Mouse (Mus musculus): ENCODE data around the gene Kntc1. TPM values are rescaled to one million over a fixed set of nuclear protein-coding genes. Genes with fewer than 3 reads are reported as not detected.

The Kntc1 gene
- total RNA-seq, 2 experiments from 2014 or later: 43.6 to 74.9 TPM

DNA sequence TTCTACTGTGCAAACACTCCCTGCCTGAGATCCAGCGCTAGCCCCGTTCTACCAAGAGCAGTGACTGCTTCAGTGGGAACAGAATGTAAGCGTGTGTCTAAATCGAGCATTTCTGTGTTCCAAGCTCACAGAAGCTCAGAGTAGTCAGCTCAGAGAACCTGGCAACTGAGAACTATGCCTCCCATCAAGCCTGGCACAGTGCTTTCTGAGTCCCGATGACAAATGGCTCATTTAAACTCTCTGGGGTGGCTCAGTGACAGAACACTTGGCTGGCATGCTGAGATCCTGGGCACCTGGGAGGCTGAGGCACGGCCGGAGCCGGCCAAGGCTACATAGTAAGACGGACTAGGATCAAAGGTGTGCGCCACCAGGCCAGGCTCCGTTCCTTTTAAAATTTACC lies 56.8 kb downstream of the Kntc1 start:
- ATAC-seq (replicated peaks; ENCODE audit: poor library complexity, severe bottlenecking): no peak

DNA sequence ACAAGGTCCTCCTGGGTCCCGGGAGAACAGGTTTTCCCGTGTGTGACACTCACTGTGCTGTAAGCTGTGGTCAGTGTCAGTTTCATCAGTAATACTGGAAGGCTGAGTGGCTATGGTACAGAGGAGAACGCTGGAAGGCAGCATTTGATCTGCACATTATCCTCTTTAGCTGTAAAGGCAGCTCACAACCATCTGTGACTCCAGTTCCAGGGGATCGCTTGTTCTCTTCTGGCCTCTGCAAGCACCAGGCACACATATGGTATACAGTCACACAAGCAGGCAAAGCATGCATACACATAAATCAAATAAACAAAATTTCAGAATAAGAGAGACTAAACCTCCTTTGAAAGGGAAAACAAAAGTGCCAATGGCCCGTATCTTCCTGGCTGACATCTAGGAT lies 59.0 kb downstream of the Kntc1 start:
- ATAC-seq (replicated peaks; ENCODE audit: poor library complexity, severe bottlenecking): no peak

DNA sequence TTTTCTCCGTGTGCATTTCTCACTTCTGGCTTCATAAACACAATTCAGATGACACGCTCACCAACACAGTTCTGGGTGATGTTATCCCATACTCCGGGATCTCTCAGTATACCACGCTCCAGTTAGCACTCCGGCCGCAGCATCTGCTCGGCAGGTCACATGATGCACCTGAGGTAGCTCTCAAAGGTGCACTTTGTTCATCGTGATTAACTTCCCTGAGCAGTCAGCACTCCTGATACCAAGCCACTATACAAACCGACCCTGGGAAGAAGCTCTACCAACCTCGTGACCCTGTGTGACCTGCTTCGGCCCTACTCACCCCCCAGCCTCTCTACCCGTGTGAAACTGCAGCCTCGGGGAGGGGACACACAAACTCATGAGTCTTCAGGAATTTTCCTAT lies 59.6 kb downstream of the Kntc1 start:
- ATAC-seq (replicated peaks; ENCODE audit: poor library complexity, severe bottlenecking): no peak

DNA sequence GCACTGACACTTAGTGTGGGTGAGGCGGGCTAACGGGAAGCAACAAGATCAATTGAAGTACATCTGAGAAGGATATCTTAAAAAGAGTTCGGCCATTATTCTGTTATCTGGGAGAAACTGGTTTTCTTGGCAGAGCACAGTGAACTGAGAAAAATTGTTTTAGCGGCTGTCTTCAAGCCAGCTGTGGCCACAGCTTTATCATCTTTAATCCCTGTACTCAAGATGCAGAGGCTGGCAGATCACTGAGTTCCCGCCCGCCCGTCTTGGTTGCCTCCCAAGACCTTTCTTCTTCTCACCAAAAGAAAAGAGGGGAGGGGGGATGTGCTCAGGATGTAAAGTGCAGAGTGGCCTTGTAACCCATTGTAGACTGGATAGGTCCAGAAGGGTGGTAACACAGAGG lies 67.4 kb downstream of the Kntc1 start:
- ATAC-seq (replicated peaks; ENCODE audit: poor library complexity, severe bottlenecking): no peak

DNA sequence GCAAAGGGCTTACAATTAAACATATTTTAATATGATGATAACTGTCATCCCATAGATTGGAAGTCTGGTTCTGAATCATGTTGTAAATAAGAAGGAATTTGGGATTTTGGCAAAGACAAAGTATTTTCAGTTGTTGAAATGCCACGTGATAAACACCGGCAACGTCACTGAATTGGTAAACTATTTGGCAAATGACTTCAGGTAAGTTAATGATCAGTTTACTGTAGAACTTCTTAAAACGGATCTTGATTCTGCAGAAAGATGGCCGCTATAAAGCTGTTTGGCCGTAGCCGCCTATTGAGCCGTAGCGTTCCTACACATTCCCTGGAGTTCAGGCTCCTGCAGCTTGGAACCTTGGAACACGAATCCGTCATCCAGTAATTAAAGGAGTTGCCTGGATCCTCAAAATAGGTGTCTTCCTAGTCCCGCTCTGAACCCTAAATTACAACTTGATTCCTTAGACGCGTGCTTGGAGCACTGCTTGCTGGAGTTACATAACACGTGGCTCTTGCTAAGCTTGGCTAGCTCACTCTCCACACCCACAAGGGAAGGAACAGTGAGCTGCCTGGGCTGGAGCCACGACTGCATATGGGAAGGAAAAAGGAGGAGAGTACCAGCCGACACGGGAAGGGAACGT lies 69.5 kb downstream of the Kntc1 start:
- ATAC-seq (replicated peaks; ENCODE audit: poor library complexity, severe bottlenecking): no peak; the same call in 1 of the 2 replicates

DNA sequence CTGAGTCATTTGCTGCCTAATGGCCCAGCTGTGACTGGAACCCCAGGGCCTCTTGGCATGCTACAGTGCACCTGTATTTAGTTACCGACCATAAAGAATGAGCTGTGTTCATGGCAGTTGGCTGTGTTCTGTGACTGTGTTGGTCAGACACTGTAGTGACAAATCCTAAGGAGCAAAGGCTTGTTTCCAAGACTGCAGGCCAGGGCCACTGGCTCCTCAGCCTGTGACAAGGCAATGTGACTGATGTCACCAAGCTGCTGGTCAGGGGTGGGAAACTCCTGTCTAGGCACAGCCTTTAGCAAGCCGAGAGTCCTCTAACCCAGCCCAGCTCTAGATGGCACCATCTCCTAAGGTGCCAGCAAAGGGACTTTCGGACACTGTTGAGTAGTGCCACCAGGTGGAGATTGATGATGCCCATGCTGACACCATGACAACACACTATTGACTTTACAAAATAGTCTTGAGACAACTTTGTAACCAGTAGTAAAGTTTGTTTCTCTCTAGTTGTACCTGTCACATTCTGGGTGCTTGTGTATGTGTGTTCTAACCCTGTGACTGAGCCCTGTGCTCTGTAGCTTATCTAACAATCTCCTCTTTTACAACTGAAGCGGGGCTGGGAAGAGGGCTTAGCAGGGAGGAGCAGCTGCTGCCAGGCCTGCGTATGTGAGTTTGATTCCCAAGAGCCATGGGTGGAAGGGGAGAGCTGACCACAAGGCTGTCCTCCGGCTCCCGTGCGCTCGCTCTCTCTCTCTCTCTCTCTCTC lies 71.2 kb downstream of the Kntc1 start:
- peak; percentile 86 for ATAC-seq (replicated peaks; ENCODE audit: poor library complexity, severe bottlenecking)

DNA sequence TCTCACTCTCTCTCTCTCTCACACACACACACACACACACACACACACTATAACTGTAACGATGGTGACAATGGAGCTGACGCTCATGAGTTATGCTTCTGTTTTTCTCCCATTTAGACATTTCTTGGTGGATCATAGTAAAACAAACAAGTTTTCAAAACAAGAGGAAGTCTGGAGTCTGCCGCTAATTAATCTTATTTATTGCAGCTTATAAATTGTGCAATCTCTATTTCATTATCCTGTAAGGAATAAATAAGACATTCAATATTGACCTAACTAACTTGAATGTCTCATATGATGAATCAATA lies 71.7 kb downstream of the Kntc1 start:
- ATAC-seq (replicated peaks; ENCODE audit: poor library complexity, severe bottlenecking): no peak

DNA sequence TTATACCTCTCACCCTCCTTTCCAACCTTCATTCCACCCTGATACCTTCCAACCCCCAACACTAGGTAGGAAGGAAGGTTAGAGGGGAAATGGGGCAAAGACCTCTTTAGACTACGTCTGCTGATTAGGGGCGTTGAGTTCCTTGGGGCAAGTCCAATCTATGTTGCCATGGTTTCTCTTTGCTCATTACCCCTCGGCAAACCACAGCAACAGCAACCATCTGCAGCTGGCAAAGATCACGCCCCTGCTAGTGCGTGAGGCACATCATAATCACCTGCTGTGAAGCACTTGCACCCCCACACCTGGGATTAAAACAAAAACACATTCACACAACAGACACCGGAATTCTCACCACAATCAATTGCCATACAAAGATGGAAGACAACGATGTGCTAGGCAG lies 73.2 kb downstream of the Kntc1 start:
- ATAC-seq (replicated peaks; ENCODE audit: poor library complexity, severe bottlenecking): no peak

DNA sequence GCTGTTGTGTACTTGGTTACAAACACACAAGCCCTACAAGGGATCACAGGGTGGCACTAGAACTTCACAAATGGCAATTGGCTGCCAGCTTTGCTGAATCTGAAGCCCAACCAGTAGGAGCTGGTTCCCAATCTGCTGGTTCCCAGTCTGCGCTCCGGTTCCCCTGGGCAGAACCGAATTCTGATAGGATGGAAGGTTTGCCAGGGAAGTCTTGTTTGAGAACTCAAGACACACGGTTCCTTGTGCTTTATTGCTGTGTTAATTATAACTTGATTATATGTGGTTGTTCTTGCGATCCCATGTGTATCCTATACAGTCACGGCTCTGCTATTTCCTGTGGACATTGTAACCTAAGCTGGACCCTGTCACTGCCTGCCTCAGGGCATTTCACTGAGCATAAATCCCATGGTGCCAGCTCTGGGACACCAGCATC lies 78.2 kb downstream of the Kntc1 start:
- ATAC-seq (replicated peaks; ENCODE audit: poor library complexity, severe bottlenecking): no peak

DNA sequence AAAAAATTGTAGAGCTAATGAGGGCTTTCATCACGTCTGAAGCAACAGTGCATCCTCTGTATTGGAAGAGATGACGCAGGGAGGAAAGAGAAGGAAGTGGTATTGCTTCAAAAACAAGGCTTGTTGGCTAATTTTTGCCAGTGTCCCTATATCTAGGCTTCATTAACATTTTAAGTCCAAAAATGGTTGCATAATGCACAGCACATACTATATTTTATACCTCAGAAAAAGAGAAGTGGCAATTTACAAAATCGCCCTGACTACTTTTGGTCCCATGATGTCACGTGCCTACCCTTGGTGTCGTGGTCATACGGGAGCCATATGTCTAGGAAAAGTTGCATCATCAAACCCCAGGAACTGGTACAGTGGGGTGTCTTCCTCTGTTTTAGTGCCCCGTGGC lies 82.8 kb downstream of the Kntc1 start:
- ATAC-seq (replicated peaks; ENCODE audit: poor library complexity, severe bottlenecking): peak; percentile 90

DNA sequence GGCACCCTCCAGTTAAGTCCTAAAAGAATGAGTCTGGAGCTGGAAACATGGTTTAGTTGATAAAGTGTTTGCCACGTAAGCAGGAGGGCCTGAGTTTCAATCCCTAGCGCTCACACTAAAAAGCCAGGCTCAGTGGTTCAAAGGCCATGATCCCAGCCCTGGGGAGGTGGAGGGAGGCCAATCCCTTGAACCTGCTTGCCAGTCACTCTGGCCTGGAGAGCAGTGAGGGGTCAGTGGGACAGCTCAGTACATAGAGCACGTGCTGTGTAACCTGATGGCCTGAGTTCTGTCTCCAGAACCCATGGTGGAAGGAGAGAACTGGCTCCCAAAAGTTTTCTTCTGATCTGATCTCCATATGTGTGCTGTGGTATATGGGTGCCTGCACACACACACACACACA lies 85.3 kb downstream of the Kntc1 start:
- ATAC-seq (replicated peaks; ENCODE audit: poor library complexity, severe bottlenecking): no peak

DNA sequence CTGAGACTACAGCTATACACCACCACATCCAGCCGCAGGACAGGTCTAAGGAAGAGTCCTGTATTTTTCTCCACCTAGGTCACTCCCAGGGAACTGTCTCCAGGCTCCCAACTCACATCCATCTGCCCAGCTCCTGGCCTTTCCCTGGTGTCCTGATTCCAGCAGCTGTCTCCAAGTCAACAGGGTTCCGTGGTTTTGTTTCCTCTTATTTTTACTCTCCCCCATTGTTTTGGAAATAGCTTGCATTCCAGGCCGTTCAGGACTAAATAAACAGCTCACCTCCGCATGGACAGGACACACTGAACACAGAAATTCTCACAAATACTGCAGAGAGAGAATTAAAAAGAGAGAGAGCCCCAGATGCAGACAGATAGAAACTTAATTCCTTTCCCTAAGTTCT lies 87.9 kb downstream of the Kntc1 start:
- no peak for ATAC-seq (replicated peaks; ENCODE audit: poor library complexity, severe bottlenecking)

DNA sequence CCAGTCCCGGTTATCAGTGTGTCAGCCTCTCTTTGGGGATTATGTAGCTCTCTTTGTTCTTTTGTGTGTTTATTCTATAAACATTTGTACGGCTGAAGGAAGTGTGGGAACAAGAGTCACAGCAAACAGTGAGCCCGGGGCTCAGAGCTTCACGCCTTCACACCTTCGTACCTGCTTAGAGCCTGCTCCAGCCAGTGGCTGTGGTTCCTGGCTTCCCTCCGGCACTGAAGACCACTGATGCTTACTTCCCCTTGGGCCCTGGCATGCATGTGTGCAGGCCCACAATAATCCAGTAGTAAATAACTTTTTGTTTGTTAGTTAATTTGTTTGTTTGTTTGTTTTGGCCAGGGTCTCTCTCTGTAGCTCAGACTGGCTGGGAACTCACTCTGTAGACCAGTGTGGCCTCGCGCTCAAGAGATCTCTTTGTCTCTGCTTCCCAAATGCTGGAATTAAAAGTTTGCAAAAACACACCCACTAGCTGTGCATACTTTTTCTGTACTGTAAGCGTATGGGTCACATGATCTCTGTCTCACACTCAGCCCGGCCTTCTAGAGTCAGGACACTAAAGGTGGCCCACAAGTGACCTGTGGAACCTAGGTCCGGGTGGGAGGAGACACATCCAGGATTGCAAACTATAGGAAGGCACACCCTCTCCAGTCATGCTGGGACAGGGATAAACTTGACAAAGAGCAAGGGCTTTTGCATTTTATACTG lies 92.9 kb downstream of the Kntc1 start:
- peak; percentile 53 for ATAC-seq (replicated peaks; ENCODE audit: poor library complexity, severe bottlenecking)

DNA sequence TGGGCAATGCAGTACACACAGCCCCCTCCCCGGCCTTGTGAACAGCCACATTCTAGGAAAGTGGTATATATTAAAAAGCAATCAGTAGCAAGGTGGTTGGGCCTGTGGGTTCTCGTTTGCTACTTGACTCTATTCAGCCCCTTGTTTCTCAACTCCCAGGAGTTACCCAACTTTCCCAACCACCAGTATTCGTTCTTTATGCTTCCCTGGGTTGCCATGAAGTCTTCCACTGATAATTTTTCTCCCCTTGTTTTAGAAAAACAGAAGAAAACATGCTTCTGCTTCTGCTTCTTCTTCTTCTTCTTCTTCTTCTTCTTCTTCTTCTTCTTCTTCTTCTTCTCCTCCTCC lies 93.4 kb downstream of the Kntc1 start:
- peak; percentile 58 for ATAC-seq (replicated peaks; ENCODE audit: poor library complexity, severe bottlenecking)

DNA sequence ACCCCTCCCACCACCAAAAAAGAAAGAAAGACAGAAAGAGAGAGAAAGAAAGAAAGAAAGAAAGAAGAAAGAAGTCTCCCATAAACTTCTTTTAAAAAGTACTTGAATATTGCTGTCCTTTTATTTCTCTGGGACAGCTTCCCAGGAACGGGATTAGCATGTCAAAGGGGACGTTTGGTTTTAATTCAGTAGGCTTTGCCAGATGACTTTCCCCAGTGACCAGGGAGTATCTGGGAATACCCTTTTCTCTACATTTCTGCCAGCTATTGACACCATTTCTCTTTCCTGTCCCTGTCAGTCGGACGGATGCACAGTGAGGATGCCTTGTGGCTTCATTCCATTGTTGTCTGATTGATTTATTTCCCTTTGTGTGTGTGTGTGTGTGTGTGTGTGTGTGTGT lies 94.3 kb downstream of the Kntc1 start:
- no peak for ATAC-seq (replicated peaks; ENCODE audit: poor library complexity, severe bottlenecking)

DNA sequence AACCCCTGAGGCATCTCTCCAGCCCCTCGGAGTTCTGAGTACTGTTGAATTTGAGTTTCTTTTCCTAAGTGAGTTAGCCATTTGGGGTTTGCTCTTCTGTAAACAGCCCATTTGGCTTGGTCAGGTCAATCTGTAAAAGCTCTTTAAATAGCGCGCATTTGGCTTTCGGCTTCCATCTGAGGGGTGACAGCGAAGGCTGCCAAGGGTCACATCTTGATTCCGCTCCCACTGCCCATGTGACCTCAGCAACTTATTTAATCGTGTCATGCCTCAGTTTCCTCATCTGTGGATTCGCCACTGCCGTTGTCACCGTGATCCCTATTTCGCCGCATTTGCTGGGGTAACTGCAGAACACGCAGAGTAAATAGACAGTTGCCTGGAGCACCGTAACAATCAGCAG lies 94.8 kb downstream of the Kntc1 start:
- ATAC-seq (replicated peaks; ENCODE audit: poor library complexity, severe bottlenecking): no peak

DNA sequence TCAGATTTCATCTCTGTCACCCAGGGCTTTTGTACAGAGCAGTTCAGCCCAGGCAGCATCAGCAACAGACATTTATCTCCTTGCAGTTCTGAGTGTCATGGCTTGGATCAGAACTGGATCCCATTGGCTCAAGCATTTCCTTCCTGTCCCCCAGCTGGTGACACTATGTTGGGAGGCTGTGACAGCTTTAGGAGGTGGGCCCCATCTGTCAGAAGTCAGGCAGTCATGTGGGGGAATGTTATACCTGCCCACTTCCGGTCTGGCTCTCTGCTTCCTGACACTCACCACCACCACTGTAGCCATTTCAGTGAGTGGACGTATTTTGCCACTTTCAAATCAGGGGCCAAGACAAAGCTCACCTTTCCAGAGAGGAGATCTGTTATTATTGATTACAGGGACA lies 101.9 kb downstream of the Kntc1 start:
- peak; percentile 53 for ATAC-seq (replicated peaks; ENCODE audit: poor library complexity, severe bottlenecking)

DNA sequence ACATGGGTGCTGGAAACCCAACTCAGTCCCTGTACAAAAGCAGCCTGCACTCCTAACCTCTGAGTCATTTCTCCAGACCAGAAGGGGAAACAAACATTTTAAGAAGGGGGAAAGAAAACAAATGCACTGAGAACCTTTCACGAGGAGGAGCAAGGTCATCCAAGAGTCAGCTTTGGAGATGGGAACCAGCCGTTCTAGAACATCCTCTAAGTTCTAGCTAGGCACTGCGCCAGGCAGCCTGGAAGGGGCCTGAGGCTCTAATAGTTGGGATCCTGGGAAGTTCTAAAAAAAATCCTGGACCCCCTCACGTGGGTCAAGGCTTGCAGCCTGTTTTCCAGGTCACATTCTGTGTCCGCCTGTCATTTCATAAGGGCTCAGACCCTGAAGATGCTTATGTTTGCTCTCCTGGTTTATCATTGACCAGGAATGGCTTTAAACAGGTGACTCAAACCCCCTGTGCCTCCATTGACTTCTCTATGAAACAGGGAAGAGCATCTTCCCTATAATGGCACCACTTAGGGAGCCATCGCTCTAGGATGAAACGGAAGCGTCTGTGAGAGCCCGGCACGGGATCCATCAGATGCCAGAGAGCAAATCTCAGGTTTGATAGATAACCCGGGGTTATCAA lies 104.5 kb downstream of the Kntc1 start:
- ATAC-seq (replicated peaks; ENCODE audit: poor library complexity, severe bottlenecking): no peak

DNA sequence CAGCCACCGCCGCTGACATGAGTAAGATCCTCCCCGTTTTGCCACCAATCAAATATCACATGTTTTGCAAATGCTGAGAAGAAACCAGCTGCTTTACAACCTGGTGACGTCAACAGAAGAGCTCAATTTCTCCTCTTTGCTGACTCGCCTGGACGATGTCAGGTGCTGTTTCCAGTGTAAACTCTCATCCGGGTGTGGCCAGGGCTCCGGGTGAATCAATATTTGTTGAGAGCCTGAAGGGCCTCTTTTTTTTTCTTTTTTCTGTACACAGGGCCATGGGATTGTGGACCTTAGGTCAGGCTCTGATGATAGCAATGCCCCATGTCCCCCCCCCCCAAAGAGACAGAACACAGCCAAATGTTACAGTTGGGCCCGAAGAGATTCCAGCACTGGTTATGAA lies 105.0 kb downstream of the Kntc1 start:
- ATAC-seq (replicated peaks; ENCODE audit: poor library complexity, severe bottlenecking): no peak

DNA sequence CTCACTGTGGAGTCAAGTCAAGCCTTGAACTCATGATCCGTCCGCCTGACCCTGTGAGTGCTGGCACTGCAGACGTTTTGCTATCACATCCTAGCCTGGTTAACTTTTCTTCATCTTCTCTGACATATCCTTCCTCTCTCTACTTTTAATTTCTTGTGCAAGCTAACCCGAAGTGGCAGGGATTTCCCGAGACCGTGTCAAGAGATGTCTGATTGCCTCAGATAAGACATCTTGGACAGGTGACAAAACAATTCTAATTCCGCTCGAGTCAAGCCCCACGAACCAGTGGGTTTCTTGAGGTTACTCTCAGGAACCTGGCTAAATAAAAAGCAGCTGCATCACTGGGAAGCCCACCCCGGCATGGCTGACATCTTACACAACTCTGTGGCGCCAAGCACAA lies 109.3 kb downstream of the Kntc1 start:
- peak; percentile 47 for ATAC-seq (replicated peaks; ENCODE audit: poor library complexity, severe bottlenecking)

Data from granulocyte monocyte progenitor cell, adult 5-6 weeks (primary cell).